Mouse (Mus musculus) C2C12 (cell line): ENCODE measurements around the gene Rbpms2.

Source experiments
- CEBPB ChIP-seq: IDR thresholded peaks from one replicate; pipeline ENCODE4 v1.6.1; 2011; ENCODE audit warnings: low read depth, mild to moderate bottlenecking, control low read depth, moderate library complexity
- CTCF ChIP-seq: IDR thresholded peaks from one replicate; pipeline ENCODE4 v1.5.1; 2011; ENCODE audit not compliant: control insufficient read depth, insufficient read depth, insufficient read length
- FOSL1 ChIP-seq: IDR thresholded peaks from one replicate; pipeline ENCODE4 v1.8.0; 2011; ENCODE audit warnings: mild to moderate bottlenecking, low read length; ENCODE audit not compliant: poor library complexity, insufficient read depth, severe bottlenecking
- MAX ChIP-seq: IDR thresholded peaks from one replicate; pipeline ENCODE4 v1.6.1; 2011; ENCODE audit warnings: mild to moderate bottlenecking, control low read depth
- USF1 ChIP-seq: IDR thresholded peaks from one replicate; pipeline ENCODE4 v1.6.1; 2011; ENCODE audit warnings: low read depth, mild to moderate bottlenecking, control low read depth, moderate library complexity

GRCm38 (mm10) chr9:65629025-65629766 is at the start of gene Rbpms2:
- TF ChIP-seq CTCF (no peak), FOSL1 (no peak), MAX (no peak), USF1 (no peak), CEBPB (no peak)
